Mouse (Mus musculus) granulocyte monocyte progenitor cell, adult 5-6 weeks (primary cell): Measurements from ENCODE around the gene Cyth4. TPM values are rescaled to one million over a fixed set of nuclear protein-coding genes. Genes with fewer than 3 reads are reported as not detected.

Source experiments
- total RNA-seq, 2 experiments: library from RNA; stranded (forward) in 1 of 2; stranded (reverse) in 1 of 2; fragments of 200-712, 200-1000 nt in 1 of 2; fragments of >200 nt in 1 of 2; fragmentation: Nextera tagmentation in 1 of 2; gene quantifications; 2 replicates each; pipeline ENCODE4 v1.2.3; 2014 to 2017

Gene Cyth4
- total RNA-seq, 2 experiments from 2014 or later: 60.5 to 66.3 TPM

Other genes starting within 250 kb of the Cyth4 start
- gene Tex33, start 201.1 kb upstream of the Cyth4 start, total RNA-seq (2014; fragmentation: Nextera tagmentation): not detected in 2 replicates
- gene Tex33, start 201.1 kb upstream of the Cyth4 start, total RNA-seq (2017): not detected in 2 replicates
- gene Tst, start 191.1 kb upstream of the Cyth4 start, total RNA-seq (2014; fragmentation: Nextera tagmentation): 18.7 and 29.9 TPM in 2 replicates
- 12.6 and 16.5 TPM in 2 replicates for gene Tst, start 191.1 kb upstream of the Cyth4 start, total RNA-seq (2017)
- gene Mpst, start 190.6 kb upstream of the Cyth4 start, total RNA-seq (2014; fragmentation: Nextera tagmentation): 8.4 and 9.1 TPM in 2 replicates
- 26.2 and 30.2 TPM in 2 replicates for gene Mpst, start 190.6 kb upstream of the Cyth4 start, total RNA-seq (2017)
- 13.0 and 27.4 TPM in 2 replicates for gene Kctd17, start 168.5 kb upstream of the Cyth4 start, total RNA-seq (2014; fragmentation: Nextera tagmentation)
- 8.3 and 15.4 TPM in 2 replicates for gene Kctd17, start 168.5 kb upstream of the Cyth4 start, total RNA-seq (2017)
- gene Tmprss6, start 128.4 kb upstream of the Cyth4 start, total RNA-seq (2014; fragmentation: Nextera tagmentation): not detected in 2 replicates
- gene Tmprss6, start 128.4 kb upstream of the Cyth4 start, total RNA-seq (2017): not detected in 2 replicates
- not detected in 2 replicates for gene Il2rb, start 101.8 kb upstream of the Cyth4 start, total RNA-seq (2014; fragmentation: Nextera tagmentation)
- gene Il2rb, start 101.8 kb upstream of the Cyth4 start, total RNA-seq (2017): not detected in 2 replicates
- gene C1qtnf6, start 65.6 kb upstream of the Cyth4 start, total RNA-seq (2014; fragmentation: Nextera tagmentation): 8.1 and 9.1 TPM in 2 replicates
- gene C1qtnf6, start 65.6 kb upstream of the Cyth4 start, total RNA-seq (2017): 1.0 and 1.5 TPM in 2 replicates
- not detected in 2 replicates for gene Sstr3, start 52.4 kb upstream of the Cyth4 start, total RNA-seq (2014; fragmentation: Nextera tagmentation)
- gene Sstr3, start 52.4 kb upstream of the Cyth4 start, total RNA-seq (2017): not detected in 2 replicates
- gene Rac2, start 24.3 kb upstream of the Cyth4 start, total RNA-seq (2014; fragmentation: Nextera tagmentation): 325 and 431 TPM in 2 replicates
- 94.7 and 105 TPM in 2 replicates for gene Rac2, start 24.3 kb upstream of the Cyth4 start, total RNA-seq (2017)
- gene Elfn2, start 121.7 kb downstream of the Cyth4 start, total RNA-seq (2014; fragmentation: Nextera tagmentation): not detected in 2 replicates
- gene Elfn2, start 121.7 kb downstream of the Cyth4 start, total RNA-seq (2017): not detected in 2 replicates
- gene Mfng, start 176.4 kb downstream of the Cyth4 start, total RNA-seq (2014; fragmentation: Nextera tagmentation): 31.2 and 34.9 TPM in 2 replicates
- gene Mfng, start 176.4 kb downstream of the Cyth4 start, total RNA-seq (2017): 4.5 and 8.2 TPM in 2 replicates
- gene Card10, start 206.0 kb downstream of the Cyth4 start, total RNA-seq (2014; fragmentation: Nextera tagmentation): not detected in 2 replicates
- gene Card10, start 206.0 kb downstream of the Cyth4 start, total RNA-seq (2017): 0.22 TPM in 1 of 2 replicates, not detected in the other
- gene Cdc42ep1, start 245.6 kb downstream of the Cyth4 start, total RNA-seq (2014; fragmentation: Nextera tagmentation): not detected in 2 replicates
- gene Cdc42ep1, start 245.6 kb downstream of the Cyth4 start, total RNA-seq (2017): not detected in 2 replicates